Mouse (Mus musculus): ENCODE data around the gene Itih3.

The Itih3 gene

DNA sequence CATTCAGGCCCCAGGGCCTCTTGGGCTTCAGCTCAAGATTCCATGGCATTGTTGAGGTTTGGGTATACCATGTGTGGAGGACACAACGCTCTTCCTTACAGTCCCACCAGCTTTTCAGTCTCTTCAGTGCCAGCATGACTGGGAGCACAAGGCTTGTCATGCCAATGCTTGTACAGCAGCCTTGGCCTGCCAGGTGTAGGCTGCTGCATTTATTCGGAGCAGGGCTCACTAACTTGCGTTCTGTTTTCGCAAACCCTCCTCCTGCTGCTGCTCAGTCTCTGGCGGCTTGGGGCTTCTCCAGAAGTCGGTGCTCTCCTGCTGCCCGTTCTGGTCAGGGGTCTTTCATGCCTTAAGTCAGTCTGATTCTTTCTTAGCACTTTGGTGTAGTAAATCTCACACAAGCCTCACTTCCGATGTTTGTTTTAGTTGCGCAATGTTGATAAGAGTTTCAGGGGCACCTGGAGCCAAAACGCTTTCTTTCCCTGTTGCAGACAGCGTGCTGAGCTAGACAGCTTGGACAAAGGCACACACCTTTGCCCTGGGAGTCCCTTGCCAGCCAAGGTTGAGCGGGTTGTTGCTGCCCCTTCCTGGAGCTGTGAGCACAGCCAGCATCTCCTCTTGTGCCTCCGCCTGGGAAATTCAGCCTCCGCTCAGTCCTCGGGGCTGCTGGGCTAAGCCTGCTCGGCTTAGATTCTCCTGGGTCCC lies 62.0 kb downstream of the Itih3 start:
- DNase-seq (ENCODE audit: low spot score), result no peak

All from ovary, postnatal 14 days (tissue).